Comparison of ENCODE assay signal across 7 mouse cellular contexts in the genomic region with DNA sequence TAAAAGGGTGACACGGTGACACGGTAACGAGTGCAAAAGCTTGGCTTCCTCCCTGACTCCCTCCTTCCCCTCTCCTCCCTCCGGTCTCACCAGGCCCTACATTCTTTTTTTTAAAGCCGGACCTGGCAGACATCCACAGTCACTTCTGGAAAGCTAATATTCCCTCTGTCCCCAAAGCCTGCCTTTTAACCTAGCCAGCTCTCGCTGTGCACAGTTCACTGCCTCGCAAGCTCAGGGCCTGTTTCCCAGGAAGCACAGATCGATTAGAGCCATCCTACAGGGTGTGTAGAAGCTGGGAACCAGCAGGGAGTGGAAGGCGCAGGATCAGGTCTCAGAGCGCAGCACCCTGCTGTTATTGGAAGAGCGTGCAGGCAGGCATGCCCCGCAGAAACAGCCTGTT.
DNase-seq lines count a peak whose midpoint lies in the region; ATAC-seq lines count a peak whose summit lies in the region.

No protein-coding gene starts in this region.

- WGBS in forebrain, embryonic 15.5 days: 7% methylated on average over 12 of the region's 12 CpGs
- WGBS in neural tube, embryonic 12.5 days: 12% methylated on average over 12 of the region's 12 CpGs

- peaks cover 8% of the 10 kb centered on the region for H3K4me1 ChIP-seq in forebrain, embryonic 15.5 days
- peaks cover 11% of the 10 kb centered on the region for H3K4me1 ChIP-seq in neural tube, embryonic 12.5 days

- H3K9ac ChIP-seq in forebrain, embryonic 15.5 days (replicated peaks): no peak overlapping the region
- H3K9ac ChIP-seq in neural tube, embryonic 12.5 days: no peak overlapping the region

- H3K9me3 ChIP-seq in forebrain, embryonic 15.5 days: no peaks in the 10 kb centered on the region
- H3K9me3 ChIP-seq in neural tube, embryonic 12.5 days: no peaks in the 10 kb centered on the region

- no peak overlapping the region for H3K4me2 ChIP-seq in forebrain, embryonic 15.5 days (replicated peaks)
- H3K4me2 ChIP-seq in neural tube, embryonic 12.5 days (replicated peaks): peak overlapping the region; percentile 33; the same call in 1 of the 2 replicates

- no peaks in the 10 kb centered on the region for H3K27me3 ChIP-seq in forebrain, embryonic 15.5 days
- no peaks in the 10 kb centered on the region for H3K27me3 ChIP-seq in neural tube, embryonic 12.5 days (replicated peaks)

- peak; percentile 51; the same call in 1 of the 2 replicates for ATAC-seq in forebrain, embryonic 15.5 days (replicated peaks)
- no peak for ATAC-seq in neural tube, embryonic 12.5 days (ENCODE audit: low FRiP score, low read depth)
- no peak for ATAC-seq in activated CD4-positive, CD25-positive, alpha-beta regulatory T cell, adult 4 months

- DNase-seq in Muller cell, postnatal 12 days (ENCODE audit: inconsistent ontology term): peak; percentile 39
- DNase-seq in adrenal gland, postnatal 14 days: peak; percentile 72
- peak; percentile 62 to 69 for DNase-seq in heart, postnatal 36 days
- peak; percentile 31 to 45 for DNase-seq in layer of hippocampus, postnatal 10 days (ENCODE audit: low spot score in 2 of 2)

- H3K4me3 ChIP-seq in forebrain, embryonic 15.5 days: no peak overlapping the region
- H3K4me3 ChIP-seq in neural tube, embryonic 12.5 days: no peak overlapping the region

- no peak overlapping the region for H3K27ac ChIP-seq in forebrain, embryonic 15.5 days (replicated peaks)
- no peak overlapping the region for H3K27ac ChIP-seq in neural tube, embryonic 12.5 days

- no peaks in the 10 kb centered on the region for H3K36me3 ChIP-seq in forebrain, embryonic 15.5 days
- H3K36me3 ChIP-seq in neural tube, embryonic 12.5 days: no peaks in the 10 kb centered on the region

- intact Hi-C loops in heart, postnatal 36 days (cut with DNase I): no loop called here
